In genomic region chr1:166360157-166360855, GRCm38 (mm10) we compare ENCODE assay signal across 8 mouse cellular contexts. TPM values are rescaled to one million over a fixed set of nuclear protein-coding genes. Genes with fewer than 3 reads are reported as not detected.
DNase-seq lines count a peak whose midpoint lies in the region; ATAC-seq and TF ChIP-seq lines count a peak whose summit lies in the region.

No protein-coding gene starts in this region.

- H3K4me2 ChIP-seq in heart, embryonic 16.5 days (ENCODE audit: low read depth, low read length), result no peak overlapping the region
- H3K4me2 ChIP-seq in liver, embryonic 12.5 days, result no peak overlapping the region

- H3K4me3 ChIP-seq in C2C12 (ENCODE audit: insufficient read depth, poor library complexity, severe bottlenecking), result no peak overlapping the region
- H3K4me3 ChIP-seq in embryonic fibroblast, embryonic 13.5 days (ENCODE audit: insufficient read depth, low read length), result no peak overlapping the region
- H3K4me3 ChIP-seq in heart, embryonic 16.5 days (ENCODE audit: low read length), result no peak overlapping the region
- no peak overlapping the region for H3K4me3 ChIP-seq in liver, embryonic 12.5 days

- H3K27ac ChIP-seq in embryonic fibroblast, embryonic 13.5 days (ENCODE audit: insufficient read depth, low read length), result no peak overlapping the region
- H3K27ac ChIP-seq in heart, embryonic 16.5 days (ENCODE audit: low read length), result no peak overlapping the region
- no peak overlapping the region for H3K27ac ChIP-seq in liver, embryonic 12.5 days

- TF ChIP-seq POLR2A in embryonic fibroblast, embryonic 13.5 days (IDR thresholded peaks at IDR 0.05; ENCODE audit: low read depth, low read length), result no peak

- ATAC-seq in heart, embryonic 16.5 days (replicated peaks; ENCODE audit: extremely low read depth, insufficient read depth, low FRiP score), result peak; percentile 70; the same call in 1 of the 2 replicates
- peak; percentile 59 for ATAC-seq in liver, embryonic 12.5 days

- H3K36me3 ChIP-seq in C2C12 (ENCODE audit: control insufficient read depth, insufficient read depth), result no peaks in the 10 kb centered on the region
- H3K36me3 ChIP-seq in heart, embryonic 16.5 days (ENCODE audit: control insufficient read depth, insufficient read depth), result no peaks in the 10 kb centered on the region
- no peaks in the 10 kb centered on the region for H3K36me3 ChIP-seq in liver, embryonic 12.5 days
- H3K36me3 ChIP-seq in splenic B cell, adult 2 months (ENCODE audit: control insufficient read depth, insufficient read depth, low read length, poor library complexity, severe bottlenecking), result no peaks in the 10 kb centered on the region

- H3K4me1 ChIP-seq in embryonic fibroblast, embryonic 13.5 days (ENCODE audit: control insufficient read depth, insufficient read depth, low read length), result no peaks in the 10 kb centered on the region
- H3K4me1 ChIP-seq in heart, embryonic 16.5 days (ENCODE audit: control insufficient read depth, insufficient read depth, low read length), result no peaks in the 10 kb centered on the region
- H3K4me1 ChIP-seq in liver, embryonic 12.5 days, result no peaks in the 10 kb centered on the region

- no peaks in the 10 kb centered on the region for H3K9me3 ChIP-seq in heart, embryonic 16.5 days (replicated peaks; ENCODE audit: control insufficient read depth, low read length)
- no peaks in the 10 kb centered on the region for H3K9me3 ChIP-seq in liver, embryonic 12.5 days (replicated peaks)

- no peaks in the 10 kb centered on the region for H3K79me2 ChIP-seq in C2C12 (ENCODE audit: control insufficient read depth, insufficient read depth)

- DNase-seq in adrenal gland, postnatal 4 days (ENCODE audit: low spot score in 2 of 2), result peak; percentile 63
- peak; percentile 90 to 92 for DNase-seq in kidney, postnatal 25 days
- DNase-seq in natural killer cell, adult 2 months (ENCODE audit: low spot score in 2 of 2), result peak; percentile 49 to 73
- peak; percentile 84 for DNase-seq in splenic B cell, adult 2 months (ENCODE audit: low read depth, low spot score)

- H3K79me3 ChIP-seq in C2C12 (ENCODE audit: low read depth), result no peaks in the 10 kb centered on the region

- TF ChIP-seq CTCF in C2C12 (IDR thresholded peaks at IDR 0.05; ENCODE audit: control insufficient read depth, insufficient read depth, insufficient read length), result peak; percentile 95
- TF ChIP-seq CTCF in embryonic fibroblast, embryonic 13.5 days (IDR thresholded peaks at IDR 0.05; ENCODE audit: borderline replicate concordance, insufficient read depth, low read length), result peak; percentile 96

- no peak overlapping the region for H3ac ChIP-seq in C2C12 (ENCODE audit: control insufficient read depth, insufficient read length, low read depth)

- 21% methylated on average over 14 of the region's 14 CpGs for WGBS in heart, embryonic 16.5 days
- WGBS in liver, embryonic 12.5 days (ENCODE audit: insufficient replicate concordance), result 29% methylated on average over 14 of the region's 14 CpGs

- H3K9ac ChIP-seq in heart, embryonic 16.5 days (ENCODE audit: low read length), result no peak overlapping the region
- no peak overlapping the region for H3K9ac ChIP-seq in liver, embryonic 12.5 days

- H3K27me3 ChIP-seq in C2C12 (ENCODE audit: control insufficient read depth, insufficient read depth, insufficient read length), result peaks cover 4% of the 10 kb centered on the region
- no peaks in the 10 kb centered on the region for H3K27me3 ChIP-seq in heart, embryonic 16.5 days (ENCODE audit: control insufficient read depth, insufficient read depth, low read length)
- H3K27me3 ChIP-seq in liver, embryonic 12.5 days (replicated peaks), result no peaks in the 10 kb centered on the region
- no peaks in the 10 kb centered on the region for H3K27me3 ChIP-seq in splenic B cell, adult 2 months (ENCODE audit: control insufficient read depth, insufficient read depth, low read length, poor library complexity, severe bottlenecking)

TF ChIP-seq in C2C12, 6 proteins besides CTCF, POLR2A, EP300 and RAD21:
- TF ChIP-seq MYOD1 (IDR thresholded peaks at IDR 0.05; ENCODE audit: control insufficient read depth, insufficient read length, low read depth) (no peak), FOSL1 (IDR thresholded peaks at IDR 0.05; ENCODE audit: insufficient read depth, low read length, poor library complexity, severe bottlenecking) (no peak), CEBPB (IDR thresholded peaks at IDR 0.05; ENCODE audit: low read depth) (no peak), MAX (IDR thresholded peaks at IDR 0.05) (no peak), USF1 (IDR thresholded peaks at IDR 0.05; ENCODE audit: low read depth) (no peak), MYOG (IDR thresholded peaks at IDR 0.05; ENCODE audit: control insufficient read depth, extremely low read depth, insufficient read length) (no peak)

RNA-seq across cellular contexts. Expression of gene Tada1, which starts 18.6 kb away (rescaled TPM):
- polyA plus RNA-seq in C2C12 (2012; fragmentation: generic; extraction: Trizol), result 18.5 TPM
- 10 to 100 TPM; 27.1 to 30.0 TPM for total RNA-seq in adrenal gland, postnatal 4 days (2021)
- polyA plus RNA-seq in embryonic fibroblast, embryonic 13.5 days (2011; ENCODE audit: insufficient read length, low read depth, missing spikeins), result 20.0 and 28.1 TPM in 2 replicates
- polyA plus RNA-seq in heart, embryonic 16.5 days (2015; fragmentation: Nextera tagmentation; extraction: Ambion mirVana), result 36.0 and 36.9 TPM in 2 replicates
- polyA plus RNA-seq in liver, embryonic 12.5 days (2016; fragmentation: Nextera tagmentation; extraction: Ambion mirVana), result 29.7 and 30.4 TPM in 2 replicates

RNA-seq across cellular contexts. Expression of gene Pogk, which starts 49.4 kb away (rescaled TPM):
- 7.6 TPM for polyA plus RNA-seq in C2C12 (2012; fragmentation: generic; extraction: Trizol)
- 10 to 100 TPM; 35.3 to 36.0 TPM for total RNA-seq in adrenal gland, postnatal 4 days (2021)
- polyA plus RNA-seq in embryonic fibroblast, embryonic 13.5 days (2011; ENCODE audit: insufficient read length, low read depth, missing spikeins), result 17.8 and 20.8 TPM in 2 replicates
- 9.3 and 9.4 TPM in 2 replicates for polyA plus RNA-seq in heart, embryonic 16.5 days (2015; fragmentation: Nextera tagmentation; extraction: Ambion mirVana)
- 2.8 and 3.2 TPM in 2 replicates for polyA plus RNA-seq in liver, embryonic 12.5 days (2016; fragmentation: Nextera tagmentation; extraction: Ambion mirVana)
